Mouse (Mus musculus) central nervous system, embryonic 14 days (tissue): ENCODE results near the gene Tmem95. TPM values are rescaled to one million over a fixed set of nuclear protein-coding genes. Genes with fewer than 3 reads are reported as not detected.

ENCODE experiments used
- polyA plus RNA-seq: library from polyadenylated mRNA; depleted of rRNA; stranded (reverse); fragments of >200 nt; gene quantifications from 2 replicates; pipeline ENCODE4 v1.2.3, GENCODE M21; 2012; rRNA removed

The Tmem95 gene
- not detected in 2 replicates for polyA plus RNA-seq

GRCm38 (mm10) chr11:69877878-69878277, at the start of gene Tmem95:
Gene Tmem95, minus strand, starts transcription at chr11:69878018.

GRCm38 (mm10) chr11:69921114-69922011, 43.5 kb upstream of the Tmem95 start, which contains the start of gene Eif5a:
Gene Eif5a, minus strand, starts transcription at chr11:69921958.

GRCm38 (mm10) chr11:69913554-69914371, 35.9 kb upstream of the Tmem95 start, which contains the start of gene Gps2:
Gene Gps2, plus strand, starts transcription at chr11:69913888.

GRCm38 (mm10) chr11:69900471-69901405, 22.9 kb upstream of the Tmem95 start, which contains the start of the genes 2810408A11Rik and Neurl4:
Gene 2810408A11Rik, minus strand, starts transcription at chr11:69900987.
Gene Neurl4, plus strand, starts transcription at chr11:69901072.

GRCm38 (mm10) chr11:69895291-69895690, 17.5 kb upstream of the Tmem95 start, which contains the start of gene Acap1:
Gene Acap1, minus strand, starts transcription at chr11:69895539.

GRCm38 (mm10) chr11:69880853-69881603, 3.2 kb upstream of the Tmem95 start, which contains the start of gene Kctd11:
Gene Kctd11, minus strand, starts transcription at chr11:69881406.

GRCm38 (mm10) chr11:69858113-69858998, 19.5 kb downstream of the Tmem95 start, which contains the start of gene Tnk1:
Gene Tnk1, minus strand, starts transcription at chr11:69858730.

GRCm38 (mm10) chr11:69846198-69846680, 31.6 kb downstream of the Tmem95 start, which contains the start of gene Plscr3:
Gene Plscr3, plus strand, starts transcription at chr11:69846376.

GRCm38 (mm10) chr11:69837952-69838713, 39.7 kb downstream of the Tmem95 start, which contains the start of gene Tmem256:
Gene Tmem256, plus strand, starts transcription at chr11:69838514.

GRCm38 (mm10) chr11:69837604-69837951, 40.2 kb downstream of the Tmem95 start, which contains the start of gene Nlgn2:
Gene Nlgn2, minus strand, starts transcription at chr11:69837784.

Other genes starting within 250 kb of the Tmem95 start
- gene Fxr2, start 245.0 kb downstream of the Tmem95 start, polyA plus RNA-seq, result 144 and 164 TPM in 2 replicates
- 0.12 and 0.38 TPM in 2 replicates for gene Sox15, start 222.7 kb downstream of the Tmem95 start, polyA plus RNA-seq
- 132 and 137 TPM in 2 replicates for gene Mpdu1, start 215.4 kb downstream of the Tmem95 start, polyA plus RNA-seq
- gene Cd68, start 211.9 kb downstream of the Tmem95 start, polyA plus RNA-seq, result 9.8 and 10.6 TPM in 2 replicates
- gene Eif4a1, start 205.6 kb downstream of the Tmem95 start, polyA plus RNA-seq, result 922 and 1,086 TPM in 2 replicates
- gene Senp3, start 195.9 kb downstream of the Tmem95 start, polyA plus RNA-seq, result 152 and 154 TPM in 2 replicates
- 0.74 and 1.5 TPM in 2 replicates for gene Tnfsf13, start 192.2 kb downstream of the Tmem95 start, polyA plus RNA-seq
- gene Tnfsf12, start 182.2 kb downstream of the Tmem95 start, polyA plus RNA-seq, result 4.1 and 8.2 TPM in 2 replicates
- 1.3 and 2.6 TPM in 2 replicates for gene Tnfsfm13, start 181.9 kb downstream of the Tmem95 start, polyA plus RNA-seq
- 59.4 and 63.8 TPM in 2 replicates for gene Polr2a, start 119.4 kb downstream of the Tmem95 start, polyA plus RNA-seq
- 0.84 and 1.1 TPM in 2 replicates for gene Slc35g3, start 116.0 kb downstream of the Tmem95 start, polyA plus RNA-seq
- 9.7 and 10.8 TPM in 2 replicates for gene Zbtb4, start 112.1 kb downstream of the Tmem95 start, polyA plus RNA-seq
- gene Chrnb1, start 82.1 kb downstream of the Tmem95 start, polyA plus RNA-seq, result 2.9 and 12.3 TPM in 2 replicates
- 20.0 and 20.9 TPM in 2 replicates for gene Fgf11, start 76.2 kb downstream of the Tmem95 start, polyA plus RNA-seq
- 0.17 and 0.46 TPM in 2 replicates for gene Tmem102, start 72.4 kb downstream of the Tmem95 start, polyA plus RNA-seq
- not detected in 2 replicates for gene Gm39566, start 62.7 kb downstream of the Tmem95 start, polyA plus RNA-seq
- not detected in 2 replicates for gene Spem2, start 59.6 kb downstream of the Tmem95 start, polyA plus RNA-seq
- gene Spem1, start 55.8 kb downstream of the Tmem95 start, polyA plus RNA-seq, result 1.5 and 2.1 TPM in 2 replicates
- gene Nlgn2, start 40.2 kb downstream of the Tmem95 start, polyA plus RNA-seq, result 125 and 136 TPM in 2 replicates
- 203 and 228 TPM in 2 replicates for gene Tmem256, start 39.5 kb downstream of the Tmem95 start, polyA plus RNA-seq
- gene Plscr3, start 31.6 kb downstream of the Tmem95 start, polyA plus RNA-seq, result 98.8 and 111 TPM in 2 replicates
- 0.05 and 0.81 TPM in 2 replicates for gene Tnk1, start 19.3 kb downstream of the Tmem95 start, polyA plus RNA-seq
- gene Kctd11, start 3.4 kb upstream of the Tmem95 start, polyA plus RNA-seq, result 1.7 and 2.3 TPM in 2 replicates
- gene Acap1, start 17.5 kb upstream of the Tmem95 start, polyA plus RNA-seq, result 0.90 and 1.4 TPM in 2 replicates
- 11.9 and 13.9 TPM in 2 replicates for gene 2810408A11Rik, start 23.0 kb upstream of the Tmem95 start, polyA plus RNA-seq
- gene Neurl4, start 23.1 kb upstream of the Tmem95 start, polyA plus RNA-seq, result 113 and 134 TPM in 2 replicates
- gene Gps2, start 35.9 kb upstream of the Tmem95 start, polyA plus RNA-seq, result 100 and 101 TPM in 2 replicates
- gene Eif5a, start 43.9 kb upstream of the Tmem95 start, polyA plus RNA-seq, result 830 and 831 TPM in 2 replicates
- 43.9 and 49.9 TPM in 2 replicates for gene Ybx2, start 57.8 kb upstream of the Tmem95 start, polyA plus RNA-seq
- 9.7 and 10.0 TPM in 2 replicates for gene Slc2a4, start 70.2 kb upstream of the Tmem95 start, polyA plus RNA-seq
- gene Cldn7, start 86.8 kb upstream of the Tmem95 start, polyA plus RNA-seq, result 0.27 and 3.1 TPM in 2 replicates
- gene Ctdnep1, start 103.1 kb upstream of the Tmem95 start, polyA plus RNA-seq, result 101 and 111 TPM in 2 replicates
- gene Elp5, start 104.5 kb upstream of the Tmem95 start, polyA plus RNA-seq, result 127 and 144 TPM in 2 replicates
- 521 and 610 TPM in 2 replicates for gene Gabarap, start 113.1 kb upstream of the Tmem95 start, polyA plus RNA-seq
- 60.2 and 65.1 TPM in 2 replicates for gene Phf23, start 117.8 kb upstream of the Tmem95 start, polyA plus RNA-seq
- gene Dvl2, start 122.6 kb upstream of the Tmem95 start, polyA plus RNA-seq, result 42.8 and 47.8 TPM in 2 replicates
- 45.6 and 50.3 TPM in 2 replicates for gene Acadvl, start 137.4 kb upstream of the Tmem95 start, polyA plus RNA-seq
- gene Dlg4, start 138.9 kb upstream of the Tmem95 start, polyA plus RNA-seq, result 202 and 211 TPM in 2 replicates
- gene Asgr1, start 176.1 kb upstream of the Tmem95 start, polyA plus RNA-seq, result 2.0 and 2.2 TPM in 2 replicates
- 0.05 TPM in 1 of 2 replicates, not detected in the other for gene Asgr2, start 214.6 kb upstream of the Tmem95 start, polyA plus RNA-seq